Comparison of ENCODE assay signal across 27 mouse cellular contexts in the genomic region with DNA sequence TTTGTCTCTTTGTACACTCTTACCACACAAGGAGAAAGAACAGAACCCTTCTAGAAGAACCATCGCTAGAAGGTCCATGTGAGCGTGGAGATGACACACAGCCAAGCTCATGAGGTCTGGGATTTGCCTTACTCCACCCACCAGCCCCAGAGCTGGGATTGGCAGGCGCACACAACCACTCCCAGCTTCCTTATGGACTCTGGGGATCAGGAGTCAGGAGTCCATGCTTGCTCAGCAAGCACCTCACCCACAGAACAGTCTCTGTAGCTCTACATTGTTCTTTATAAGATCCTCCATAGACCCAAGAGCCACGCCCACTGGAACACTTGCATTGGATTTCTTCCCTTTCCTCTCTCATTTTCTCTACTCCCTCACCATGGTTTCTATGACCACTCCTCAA.
"Had no signal": no experiment of that assay in that cellular context is flagged by ENCODE, and none has a peak within 500 bp of the region (broad histone marks: within the 10 kb centered on the region; RNA-seq: fewer than 3 reads in every experiment).

No protein-coding gene starts in this region.

- H3K4me2 ChIP-seq: heart, embryonic 12.5 days; hindbrain, embryonic 12.5 days; hindbrain, embryonic 14.5 days; kidney, embryonic 15.5 days; limb, embryonic 12.5 days; liver, embryonic 11.5 days; liver, embryonic 13.5 days had no signal

- H3K4me1 ChIP-seq: heart, embryonic 10.5 days; heart, embryonic 12.5 days; hindbrain, embryonic 10.5 days; hindbrain, embryonic 12.5 days; kidney, embryonic 15.5 days; limb, embryonic 10.5 days; limb, embryonic 12.5 days; liver, embryonic 13.5 days had no signal

- H3K9me3 ChIP-seq: heart, embryonic 10.5 days; heart, embryonic 12.5 days; hindbrain, embryonic 10.5 days; hindbrain, embryonic 12.5 days; kidney, embryonic 15.5 days; limb, embryonic 10.5 days; limb, embryonic 12.5 days; liver, embryonic 13.5 days had no signal

- H3K4me3 ChIP-seq: gastrocnemius, adult 2 months; heart, embryonic 10.5 days; heart, embryonic 12.5 days; hindbrain, embryonic 10.5 days; hindbrain, embryonic 12.5 days; kidney, embryonic 15.5 days; limb, embryonic 10.5 days; limb, embryonic 12.5 days; liver, embryonic 13.5 days had no signal

- H3K9ac ChIP-seq: heart, embryonic 12.5 days; hindbrain, embryonic 12.5 days; hindbrain, embryonic 14.5 days; kidney, embryonic 15.5 days; limb, embryonic 12.5 days; liver, embryonic 13.5 days had no signal

- ATAC-seq: hindbrain, embryonic 16.5 days; inflammation-experienced regulatory T-cells, adult 6 months had no signal

- DNase-seq: gastrocnemius, adult 2 months; gastrocnemius, postnatal 10 days; gastrocnemius, postnatal 25 days; heart, adult 18-20 months; heart, postnatal 10 days; heart, postnatal 4 days; kidney, adult 11 months; kidney, adult 2 months; kidney, adult 9 months; kidney, postnatal 14 days; kidney, postnatal 36 days; layer of hippocampus, adult 9-11 months; layer of hippocampus, postnatal 36 days; liver; liver, embryonic 13.5 days had no signal

- H3K27me3 ChIP-seq: heart, embryonic 12.5 days; hindbrain, embryonic 12.5 days; kidney, embryonic 15.5 days; limb, embryonic 12.5 days; liver, embryonic 13.5 days had no signal

- H3K36me3 ChIP-seq: heart, embryonic 10.5 days; heart, embryonic 12.5 days; hindbrain, embryonic 10.5 days; hindbrain, embryonic 12.5 days; kidney, embryonic 15.5 days; limb, embryonic 10.5 days; limb, embryonic 12.5 days; liver, embryonic 13.5 days had no signal

- H3K27ac ChIP-seq: gastrocnemius, adult 2 months; heart, embryonic 10.5 days; hindbrain, embryonic 10.5 days; hindbrain, embryonic 12.5 days; hindbrain, embryonic 14.5 days; kidney, embryonic 15.5 days; kidney, postnatal 0 days; limb, embryonic 10.5 days; limb, embryonic 12.5 days; liver, embryonic 13.5 days had no signal
